Mouse (Mus musculus): ENCODE results near the gene Slc4a2. TPM values are rescaled to one million over a fixed set of nuclear protein-coding genes. Genes with fewer than 3 reads are reported as not detected.

The Slc4a2 gene
- polyA plus RNA-seq, 1 experiment from 2014 or later, result 28.7 TPM

DNA sequence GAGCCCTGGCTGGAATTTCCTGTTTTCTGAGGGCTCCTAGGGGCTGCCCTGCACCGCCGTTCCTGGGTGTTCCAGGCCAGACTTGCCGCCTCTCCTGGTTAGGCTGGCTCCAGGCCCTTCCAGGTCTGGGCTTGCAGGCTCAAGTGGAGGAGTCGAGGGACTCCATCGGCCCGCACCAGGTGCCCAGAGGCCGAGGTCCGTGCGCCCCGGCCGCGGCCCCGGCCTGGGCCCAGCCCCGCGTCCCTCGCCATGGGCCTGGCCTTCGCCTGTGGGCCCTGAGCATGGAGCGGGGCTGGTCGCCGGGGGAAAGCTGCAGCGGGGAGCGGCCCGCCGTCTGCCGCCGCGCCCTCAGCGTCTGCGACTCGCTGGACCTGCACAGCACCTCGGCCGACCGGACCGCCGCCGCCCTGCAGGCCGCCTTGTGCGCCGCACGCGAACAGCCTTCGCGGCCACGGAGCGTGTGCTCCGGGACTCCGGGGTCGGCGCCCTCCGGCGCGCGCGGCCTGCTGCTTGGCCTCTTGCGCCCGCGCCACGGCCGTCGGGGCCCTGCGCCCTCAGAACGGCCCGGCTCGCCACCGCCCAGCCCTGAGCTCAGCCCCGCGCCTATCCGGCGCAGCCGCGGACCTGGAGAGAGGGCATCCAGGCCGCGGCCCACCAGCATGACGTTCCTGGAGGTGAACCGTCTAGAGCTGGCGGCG is 50.5 kb downstream of the Slc4a2 start:
- H3K27me3 ChIP-seq (ENCODE audit: control insufficient read depth, insufficient read depth, low read length), result peaks cover 22% of the 10 kb centered on the region
- peak overlapping the region; percentile 63 for H3K4me2 ChIP-seq (ENCODE audit: low read depth, low read length, severe bottlenecking)
- peaks cover 16% of the 10 kb centered on the region for H3K4me1 ChIP-seq (replicated peaks; ENCODE audit: control insufficient read depth, insufficient read depth, low read length)
- H3K27ac ChIP-seq (ENCODE audit: low read depth, low read length), result no peak overlapping the region
- DNase-seq (ENCODE audit: low spot score) (peak; percentile 69), ATAC-seq (replicated peaks; ENCODE audit: low FRiP score) (0 out of 2 replicates have a peak, but pooled peaks have one; percentile 28)
- H3K36me3 ChIP-seq (ENCODE audit: control insufficient read depth, insufficient read depth, low read length), result no peaks in the 10 kb centered on the region; the same call in 1 of the 2 replicates
- peak overlapping the region; percentile 37 for H3K9ac ChIP-seq (ENCODE audit: low read length)
- under 1% methylated on average over 68 of the region's 77 CpGs for WGBS
- H3K4me3 ChIP-seq (ENCODE audit: low read depth, low read length), result peak overlapping the region; percentile 33
- no peaks in the 10 kb centered on the region for H3K9me3 ChIP-seq (ENCODE audit: control insufficient read depth, low read length)

DNA sequence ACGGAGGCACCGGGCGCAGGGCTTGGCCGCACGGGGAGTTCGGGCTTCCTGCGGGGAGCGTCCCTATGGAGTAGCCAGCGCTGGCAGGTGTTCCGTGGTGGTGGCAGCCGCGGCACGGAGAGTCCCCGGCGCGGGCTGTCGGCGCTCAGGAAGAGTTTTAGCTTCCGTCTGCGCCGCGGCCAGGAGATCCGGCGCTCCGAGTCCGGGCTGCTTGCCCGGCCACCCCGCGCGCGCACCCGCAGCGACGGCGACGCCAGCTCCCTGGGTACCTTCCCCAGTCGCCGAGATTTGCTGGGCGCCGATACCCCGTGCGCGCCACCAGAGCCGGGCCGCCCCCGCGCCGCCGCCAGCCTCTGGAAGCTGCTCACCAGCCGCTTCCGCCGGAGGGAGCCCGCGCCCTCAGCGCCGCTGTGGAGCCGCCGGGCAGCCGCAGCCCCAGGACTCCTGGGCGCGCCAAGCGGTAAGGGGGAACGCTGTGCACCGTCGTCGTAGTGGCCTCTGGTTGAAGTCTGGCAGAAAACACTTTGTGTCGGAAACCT is 51.2 kb downstream of the Slc4a2 start:
- peaks cover 22% of the 10 kb centered on the region for H3K27me3 ChIP-seq (ENCODE audit: control insufficient read depth, insufficient read depth, low read length)
- H3K4me1 ChIP-seq (replicated peaks; ENCODE audit: control insufficient read depth, insufficient read depth, low read length), result peaks cover 16% of the 10 kb centered on the region
- no peak for ATAC-seq (replicated peaks; ENCODE audit: low FRiP score)
- peak; percentile 73 for DNase-seq (ENCODE audit: low spot score)
- no peaks in the 10 kb centered on the region for H3K9me3 ChIP-seq (ENCODE audit: control insufficient read depth, low read length)
- H3K4me2 ChIP-seq (ENCODE audit: low read depth, low read length, severe bottlenecking), result peak overlapping the region; percentile 63
- H3K27ac ChIP-seq (ENCODE audit: low read depth, low read length), result no peak overlapping the region
- peak overlapping the region; percentile 37 for H3K9ac ChIP-seq (ENCODE audit: low read length)
- 2% methylated on average over 61 of the region's 67 CpGs for WGBS
- H3K36me3 ChIP-seq (ENCODE audit: control insufficient read depth, insufficient read depth, low read length), result no peaks in the 10 kb centered on the region; the same call in 1 of the 2 replicates
- H3K4me3 ChIP-seq (ENCODE audit: low read depth, low read length), result peak overlapping the region; percentile 33

DNA sequence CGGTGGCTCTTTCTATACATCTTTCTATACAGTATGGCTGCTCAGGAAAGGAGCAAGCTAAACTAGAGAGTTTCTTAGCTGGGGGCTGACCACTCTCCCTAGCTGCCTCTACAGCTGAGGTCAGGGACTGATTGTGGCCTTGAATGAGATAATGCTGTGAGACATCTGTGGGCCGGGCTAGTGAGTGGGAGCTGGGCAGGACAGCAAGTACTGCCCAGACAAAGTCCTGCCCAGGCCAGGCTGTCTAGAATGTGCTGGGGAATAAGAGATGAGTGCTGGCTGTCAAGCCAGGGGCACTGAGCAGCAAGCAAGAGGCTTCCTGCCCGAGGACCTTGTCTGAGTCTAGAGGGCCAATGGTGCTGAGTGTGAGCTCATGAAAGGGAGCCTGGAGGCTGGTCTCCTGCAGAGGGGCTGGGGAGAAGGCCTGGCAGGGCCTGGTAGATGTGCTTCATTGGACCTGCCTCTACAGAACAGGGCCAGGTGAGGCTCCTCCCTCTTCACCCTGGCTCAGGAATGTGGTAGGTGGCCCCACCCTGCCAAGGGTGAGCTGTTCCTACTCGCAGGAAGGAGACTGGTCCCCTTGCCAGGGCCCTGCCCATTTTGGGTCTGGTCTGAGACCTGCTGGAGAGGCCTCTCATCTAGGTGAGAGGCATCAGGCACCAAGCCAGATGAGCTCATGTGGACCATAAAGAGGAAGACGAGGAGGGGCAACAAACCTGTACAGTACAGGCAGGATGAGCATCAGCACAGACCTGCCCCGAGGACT is 52.0 kb downstream of the Slc4a2 start:
- no peak overlapping the region for H3K9ac ChIP-seq (ENCODE audit: low read length)
- H3K36me3 ChIP-seq (ENCODE audit: control insufficient read depth, insufficient read depth, low read length), result no peaks in the 10 kb centered on the region; the same call in 1 of the 2 replicates
- peaks cover 22% of the 10 kb centered on the region for H3K4me1 ChIP-seq (replicated peaks; ENCODE audit: control insufficient read depth, insufficient read depth, low read length)
- H3K27ac ChIP-seq (ENCODE audit: low read depth, low read length), result no peak overlapping the region
- no peaks in the 10 kb centered on the region for H3K9me3 ChIP-seq (ENCODE audit: control insufficient read depth, low read length)
- no peak for ATAC-seq (replicated peaks; ENCODE audit: low FRiP score)
- no peak overlapping the region for H3K4me2 ChIP-seq (ENCODE audit: low read depth, low read length, severe bottlenecking)
- no peak overlapping the region for H3K4me3 ChIP-seq (ENCODE audit: low read depth, low read length)
- DNase-seq (ENCODE audit: low spot score), result no peak
- 74% methylated on average over 6 of the region's 6 CpGs for WGBS
- peaks cover 22% of the 10 kb centered on the region for H3K27me3 ChIP-seq (ENCODE audit: control insufficient read depth, insufficient read depth, low read length)

DNA sequence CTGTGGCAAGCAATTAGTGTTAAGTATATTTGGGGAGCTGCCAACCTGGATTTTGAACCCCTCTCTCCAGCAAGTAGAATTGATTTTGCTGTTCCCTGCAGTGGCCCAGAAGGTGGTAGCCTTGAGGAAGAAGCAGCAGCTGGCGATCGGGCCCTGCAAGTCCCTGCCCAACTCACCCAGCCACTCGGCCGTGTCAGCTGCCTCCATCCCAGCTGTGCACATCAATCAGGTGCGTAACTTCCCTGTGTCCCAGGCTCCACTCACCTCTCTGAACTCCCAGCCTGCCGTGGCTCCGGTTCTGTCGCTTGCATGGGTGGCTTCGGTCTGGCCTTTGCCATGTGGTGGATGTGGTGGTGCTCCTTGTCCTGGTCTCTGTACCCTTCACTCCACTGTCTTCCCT is 54.3 kb downstream of the Slc4a2 start:
- WGBS, result 99% methylated on average over 9 of the region's 9 CpGs
- no peaks in the 10 kb centered on the region for H3K9me3 ChIP-seq (ENCODE audit: control insufficient read depth, low read length)
- DNase-seq (ENCODE audit: low spot score) (no peak), ATAC-seq (replicated peaks; ENCODE audit: low FRiP score) (no peak)
- H3K4me3 ChIP-seq (ENCODE audit: low read depth, low read length), result no peak overlapping the region
- H3K4me1 ChIP-seq (replicated peaks; ENCODE audit: control insufficient read depth, insufficient read depth, low read length), result peaks cover 32% of the 10 kb centered on the region
- H3K36me3 ChIP-seq (ENCODE audit: control insufficient read depth, insufficient read depth, low read length), result no peaks in the 10 kb centered on the region; the same call in 1 of the 2 replicates
- H3K9ac ChIP-seq (ENCODE audit: low read length), result no peak overlapping the region
- no peak overlapping the region for H3K4me2 ChIP-seq (ENCODE audit: low read depth, low read length, severe bottlenecking)
- no peak overlapping the region for H3K27ac ChIP-seq (ENCODE audit: low read depth, low read length)
- H3K27me3 ChIP-seq (ENCODE audit: control insufficient read depth, insufficient read depth, low read length), result peaks cover 22% of the 10 kb centered on the region

DNA sequence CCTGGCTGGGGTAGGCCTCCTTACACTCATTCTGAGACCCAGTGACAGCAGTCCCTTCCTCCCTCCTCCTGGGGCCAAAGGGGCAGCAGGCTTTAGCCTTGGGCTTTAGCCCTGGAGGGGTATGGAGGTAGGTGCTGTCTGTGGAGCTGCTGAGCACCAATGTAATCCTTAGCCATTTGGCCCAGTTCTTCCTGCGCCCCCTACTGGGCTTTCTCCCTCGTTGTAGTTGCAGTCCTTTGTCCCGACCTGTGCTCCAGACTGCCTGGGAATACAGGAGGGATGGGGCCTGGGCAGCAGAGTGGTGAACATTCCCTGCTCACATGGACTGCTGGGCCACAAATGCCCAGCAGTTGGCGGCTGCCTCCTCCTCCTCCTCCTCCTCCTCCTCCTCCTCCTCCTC is 58.0 kb downstream of the Slc4a2 start:
- peak; percentile 89 for DNase-seq (ENCODE audit: low spot score)
- Histone ChIP-seq H3K4me2 (ENCODE audit: low read depth, low read length, severe bottlenecking) (no peak overlapping the region), H3K27me3 (ENCODE audit: control insufficient read depth, insufficient read depth, low read length) (no peaks in the 10 kb centered on the region), H3K9me3 (ENCODE audit: control insufficient read depth, low read length) (no peaks in the 10 kb centered on the region), H3K9ac (ENCODE audit: low read length) (no peak overlapping the region), H3K4me1 (replicated peaks; ENCODE audit: control insufficient read depth, insufficient read depth, low read length) (peaks cover 40% of the 10 kb centered on the region), H3K36me3 (ENCODE audit: control insufficient read depth, insufficient read depth, low read length) (peaks cover 4% of the 10 kb centered on the region), H3K27ac (ENCODE audit: low read depth, low read length) (no peak overlapping the region), H3K4me3 (ENCODE audit: low read depth, low read length) (no peak overlapping the region)
- peak; percentile 51 for ATAC-seq (replicated peaks; ENCODE audit: low FRiP score)
- 7% methylated on average over 4 of the region's 4 CpGs for WGBS

DNA sequence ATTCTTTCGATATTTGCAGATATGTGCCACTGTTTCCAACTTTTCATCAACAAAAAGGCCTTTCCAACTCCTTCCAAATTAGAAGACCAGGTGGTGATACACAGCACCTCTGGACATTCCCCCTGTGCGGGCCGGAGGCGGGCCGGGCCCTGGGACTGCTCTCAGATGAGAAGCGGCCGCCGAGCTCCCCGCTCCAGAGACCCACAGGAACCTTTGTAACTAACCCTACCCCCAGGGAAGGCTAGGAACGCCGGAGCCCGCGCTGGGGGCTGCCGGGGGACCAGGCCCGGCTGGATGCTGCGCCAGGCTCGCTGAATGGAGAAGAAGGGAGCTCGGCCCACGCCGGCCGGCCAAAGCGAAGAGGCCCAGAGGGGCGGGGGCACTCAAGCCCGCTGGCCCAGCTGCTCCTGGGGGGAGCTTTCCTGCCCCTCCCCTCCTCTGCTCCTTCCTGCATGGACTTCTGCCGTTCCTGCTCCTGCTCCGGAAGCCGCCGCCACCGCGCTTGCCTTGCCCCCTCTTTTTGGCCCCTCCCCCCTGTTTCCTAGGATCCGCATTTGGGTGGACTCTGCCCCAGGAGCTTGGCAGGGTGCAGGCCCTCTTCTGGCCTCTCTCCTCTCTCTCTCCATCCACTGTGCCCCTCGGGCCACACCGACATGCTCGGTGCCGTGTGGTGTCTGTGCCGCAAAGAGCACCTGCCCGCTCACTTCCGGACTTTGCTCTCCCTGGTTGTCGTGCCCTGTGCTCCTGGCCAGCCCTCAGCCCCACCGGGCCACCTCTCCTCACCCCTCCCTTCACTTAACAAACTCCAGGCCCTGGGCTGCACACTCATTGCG is 58.8 kb downstream of the Slc4a2 start:
- peaks cover 40% of the 10 kb centered on the region for H3K4me1 ChIP-seq (replicated peaks; ENCODE audit: control insufficient read depth, insufficient read depth, low read length)
- peaks cover 4% of the 10 kb centered on the region for H3K36me3 ChIP-seq (ENCODE audit: control insufficient read depth, insufficient read depth, low read length)
- ATAC-seq (replicated peaks; ENCODE audit: low FRiP score), result no peak
- no peaks in the 10 kb centered on the region; the same call in 1 of the 2 replicates for H3K27me3 ChIP-seq (ENCODE audit: control insufficient read depth, insufficient read depth, low read length)
- H3K9ac ChIP-seq (ENCODE audit: low read length), result no peak overlapping the region; the same call in 1 of the 2 replicates
- H3K4me3 ChIP-seq (ENCODE audit: low read depth, low read length), result no peak overlapping the region
- H3K9me3 ChIP-seq (ENCODE audit: control insufficient read depth, low read length), result no peaks in the 10 kb centered on the region
- 29% methylated on average over 41 of the region's 41 CpGs for WGBS
- peak; percentile 67 for DNase-seq (ENCODE audit: low spot score)
- H3K27ac ChIP-seq (ENCODE audit: low read depth, low read length), result peak overlapping the region; percentile 37; the same call in 1 of the 2 replicates
- no peak overlapping the region for H3K4me2 ChIP-seq (ENCODE audit: low read depth, low read length, severe bottlenecking)

DNA sequence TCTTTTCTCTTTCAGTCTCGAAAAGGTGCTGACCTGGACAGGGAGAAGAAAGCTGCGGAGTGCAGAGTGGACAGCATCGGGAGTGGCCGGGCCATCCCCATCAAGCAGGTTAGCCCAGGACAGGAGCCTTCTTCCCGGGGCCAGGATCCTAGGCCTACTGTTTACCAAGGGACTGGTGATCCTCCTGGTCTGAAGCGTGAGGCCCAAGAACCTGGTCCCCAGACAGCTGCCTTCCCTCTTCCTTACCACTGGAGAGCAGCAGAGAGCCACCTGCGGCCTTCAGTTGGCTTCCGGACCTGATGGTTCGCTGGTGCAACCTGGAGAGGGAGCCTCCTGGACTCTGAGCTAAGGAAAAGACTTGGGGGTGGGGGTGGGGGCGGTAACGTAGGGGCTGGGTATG is 59.7 kb downstream of the Slc4a2 start:
- Histone ChIP-seq H3K36me3 (ENCODE audit: control insufficient read depth, insufficient read depth, low read length) (peaks cover 9% of the 10 kb centered on the region), H3K27me3 (ENCODE audit: control insufficient read depth, insufficient read depth, low read length) (no peaks in the 10 kb centered on the region; the same call in 1 of the 2 replicates), H3K27ac (ENCODE audit: low read depth, low read length) (no peak overlapping the region), H3K9ac (ENCODE audit: low read length) (0 out of 2 replicates have a peak overlapping the region, but pooled peaks have one; percentile 12), H3K4me3 (ENCODE audit: low read depth, low read length) (no peak overlapping the region), H3K4me1 (replicated peaks; ENCODE audit: control insufficient read depth, insufficient read depth, low read length) (peaks cover 40% of the 10 kb centered on the region), H3K4me2 (ENCODE audit: low read depth, low read length, severe bottlenecking) (no peak overlapping the region), H3K9me3 (ENCODE audit: control insufficient read depth, low read length) (no peaks in the 10 kb centered on the region)
- WGBS, result 18% methylated on average over 11 of the region's 11 CpGs
- ATAC-seq (replicated peaks; ENCODE audit: low FRiP score), result no peak; the same call in 1 of the 2 replicates
- peak; percentile 86 for DNase-seq (ENCODE audit: low spot score)

DNA sequence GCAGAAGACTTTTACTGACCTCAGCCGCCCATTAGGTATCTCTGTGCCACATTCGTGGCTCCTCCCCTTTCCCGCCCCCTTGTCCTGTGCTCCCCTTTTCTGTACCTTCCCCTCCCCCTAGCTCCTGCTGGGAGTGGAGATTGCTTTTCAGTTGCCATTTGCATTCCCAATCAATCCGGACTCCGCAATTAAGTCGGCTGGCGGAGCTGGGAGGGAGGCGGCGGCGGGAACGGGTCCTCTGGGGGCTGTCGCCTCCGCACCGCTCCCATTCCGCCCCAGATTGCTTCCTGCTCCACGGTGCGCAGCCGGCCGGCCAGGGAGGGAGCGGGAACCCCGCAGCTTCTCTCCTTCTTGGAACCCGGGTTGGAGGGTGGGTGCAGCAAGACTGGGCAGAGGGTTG is 61.3 kb downstream of the Slc4a2 start:
- no peaks in the 10 kb centered on the region; the same call in 1 of the 2 replicates for H3K27me3 ChIP-seq (ENCODE audit: control insufficient read depth, insufficient read depth, low read length)
- H3K4me3 ChIP-seq (ENCODE audit: low read depth, low read length), result peak overlapping the region; percentile 10

More for the DNA sequence above, 61.3 kb downstream of the Slc4a2 start:
- peaks cover 9% of the 10 kb centered on the region for H3K36me3 ChIP-seq (ENCODE audit: control insufficient read depth, insufficient read depth, low read length)
- WGBS, result 9% methylated on average over 22 of the region's 22 CpGs
- ATAC-seq (replicated peaks; ENCODE audit: low FRiP score) (peak; percentile 32), DNase-seq (ENCODE audit: low spot score) (peak; percentile 81)
- H3K4me1 ChIP-seq (replicated peaks; ENCODE audit: control insufficient read depth, insufficient read depth, low read length), result peaks cover 39% of the 10 kb centered on the region
- H3K9me3 ChIP-seq (ENCODE audit: control insufficient read depth, low read length), result no peaks in the 10 kb centered on the region
- H3K27ac ChIP-seq (ENCODE audit: low read depth, low read length), result peak overlapping the region; percentile 58; the same call in 1 of the 2 replicates
- H3K9ac ChIP-seq (ENCODE audit: low read length), result peak overlapping the region; percentile 50
- H3K4me2 ChIP-seq (ENCODE audit: low read depth, low read length, severe bottlenecking), result peak overlapping the region; percentile 63

All from forebrain, embryonic 11.5 days (tissue).